Mouse (Mus musculus) brain, adult 2 months (tissue): ENCODE data around the gene Paqr7.

ENCODE experiments used
- DNase-seq: peaks from one replicate; pipeline ENCODE4 v3.0.0; 2011; ENCODE audit warnings: low read depth, low spot score

Paqr7 gene

GRCm38 (mm10) chr4:134501095-134501494 is 4.6 kb downstream of the Paqr7 start:
- no peak for DNase-seq

- no peak for DNase-seq
Measured at GRCm38 (mm10) chr4:134503686-134504357, 7.3 kb downstream of the Paqr7 start.

- DNase-seq = no peak
Measured at GRCm38 (mm10) chr4:134505303-134505789, 8.8 kb downstream of the Paqr7 start.

- no peak for DNase-seq
Measured at GRCm38 (mm10) chr4:134505966-134506594, 9.6 kb downstream of the Paqr7 start.

- DNase-seq = no peak
Measured at GRCm38 (mm10) chr4:134506713-134507112, 10.2 kb downstream of the Paqr7 start.

- no peak for DNase-seq
Measured at GRCm38 (mm10) chr4:134510396-134510795, 13.9 kb downstream of the Paqr7 start.

- peak; percentile 95 for DNase-seq
Measured at GRCm38 (mm10) chr4:134510845-134511411, 14.4 kb downstream of the Paqr7 start, which contains the start of gene Aunip. Gene Aunip (plus strand): TSS chr4:134510999.

GRCm38 (mm10) chr4:134511730-134512129 is 15.2 kb downstream of the Paqr7 start:
- DNase-seq = no peak

- no peak for DNase-seq
Measured at GRCm38 (mm10) chr4:134512798-134513197, 16.3 kb downstream of the Paqr7 start.

GRCm38 (mm10) chr4:134514309-134514930 is 17.9 kb downstream of the Paqr7 start:
- DNase-seq = no peak

GRCm38 (mm10) chr4:134515614-134516013 is 19.1 kb downstream of the Paqr7 start:
- no peak for DNase-seq

GRCm38 (mm10) chr4:134516981-134517380 is 20.5 kb downstream of the Paqr7 start:
- peak; percentile 91 for DNase-seq

- DNase-seq = peak; percentile 79
Measured at GRCm38 (mm10) chr4:134517719-134518118, 21.2 kb downstream of the Paqr7 start.

GRCm38 (mm10) chr4:134518541-134518940 is 22.0 kb downstream of the Paqr7 start:
- peak; percentile 63 for DNase-seq

- DNase-seq = peak; percentile 64
Measured at GRCm38 (mm10) chr4:134519281-134519680, 22.8 kb downstream of the Paqr7 start.

GRCm38 (mm10) chr4:134523447-134523846 is 26.9 kb downstream of the Paqr7 start:
- no peak for DNase-seq

GRCm38 (mm10) chr4:134525806-134526205 is 29.3 kb downstream of the Paqr7 start:
- DNase-seq = no peak

- DNase-seq = no peak
Measured at GRCm38 (mm10) chr4:134526220-134526619, 29.7 kb downstream of the Paqr7 start.

- DNase-seq = no peak
Measured at GRCm38 (mm10) chr4:134532928-134533327, 36.4 kb downstream of the Paqr7 start.

- DNase-seq = no peak
Measured at GRCm38 (mm10) chr4:134533421-134533820, 36.9 kb downstream of the Paqr7 start.

GRCm38 (mm10) chr4:134534124-134534886 is 37.8 kb downstream of the Paqr7 start:
- DNase-seq = peak; percentile 54
